Mouse (Mus musculus) limb, embryonic 14.5 days (tissue): Measurements from ENCODE around the gene Nod1. TPM values are rescaled to one million over a fixed set of nuclear protein-coding genes. Genes with fewer than 3 reads are reported as not detected.

Experiments
- ATAC-seq: fragments of 200-750 bp; cut with Nextera tagmentation; 2 replicates; pipeline ENCODE4 v1.8.0; 2017; ENCODE audit warnings: low read depth, moderate number of reproducible peaks, moderate TSS enrichment; ENCODE audit not compliant: low FRiP score
- DNase-seq: peaks from one replicate; pipeline ENCODE4 v3.0.0-alpha.2; 2015; ENCODE audit warnings: low spot score
- H3K27ac ChIP-seq: fragments of 300-500 bp; sonication (generic); replicated peaks from 2 replicates; pipeline ENCODE4 v1.5.1; 2014; ENCODE audit warnings: low read depth, mild to moderate bottlenecking, low read length, moderate library complexity, mixed read lengths
- H3K27me3 ChIP-seq: fragments of 300-500 bp; sonication (generic); 2 replicates; pipeline ENCODE4 v1.6.1; 2014; ENCODE audit warnings: low read length, mixed read lengths; ENCODE audit not compliant: control insufficient read depth, insufficient read depth
- H3K36me3 ChIP-seq: fragments of 300-500 bp; sonication (generic); 2 replicates; pipeline ENCODE4 v1.6.1; 2014; ENCODE audit warnings: mild to moderate bottlenecking, low read length, moderate library complexity, mixed read lengths; ENCODE audit not compliant: control insufficient read depth, insufficient read depth
- H3K4me1 ChIP-seq: fragments of 300-500 bp; sonication (generic); 2 replicates; pipeline ENCODE4 v1.6.1; 2014; ENCODE audit warnings: antibody characterized with exemption, low read length, mixed read lengths; ENCODE audit not compliant: control insufficient read depth, insufficient read depth
- H3K4me2 ChIP-seq: fragments of 300-500 bp; sonication (generic); replicated peaks from 2 replicates; pipeline ENCODE4 v1.6.1; 2014; ENCODE audit warnings: low read depth, mild to moderate bottlenecking, low read length, moderate library complexity; ENCODE audit not compliant: severe bottlenecking
- H3K4me3 ChIP-seq: fragments of 300-500 bp; sonication (generic); replicated peaks from 2 replicates; pipeline ENCODE4 v1.5.1; 2014; ENCODE audit warnings: low read length
- H3K9ac ChIP-seq: fragments of 300-500 bp; sonication (generic); 2 replicates; pipeline ENCODE4 v1.6.1; 2014; ENCODE audit warnings: mild to moderate bottlenecking, low read depth, low read length, moderate library complexity; ENCODE audit not compliant: severe bottlenecking
- H3K9me3 ChIP-seq: fragments of 300-500 bp; sonication (generic); 2 replicates; pipeline ENCODE4 v1.6.1; 2016; ENCODE audit warnings: low read length; ENCODE audit not compliant: control insufficient read depth
- POLR2A ChIP-seq: fragments of 200-500 bp; IDR thresholded peaks from 2 replicates; pipeline ENCODE4 v1.8.0; 2012; ENCODE audit warnings: inconsistent platforms, mild to moderate bottlenecking, moderate library complexity, borderline replicate concordance; ENCODE audit not compliant: insufficient read depth, insufficient read length; ENCODE audit errors: extremely low read depth
- WGBS: fragments of 180-500 bp; shearing (Covaris S2); extraction: QIAGEN DNeasy Blood & Tissue Kit; methylation state at CpG from one replicate; pipeline ENCODE4 v1.1.7; 2014; 5-methylcytosine and 5-hydroxymethylcytosine counted together
- polyA plus RNA-seq, 2 experiments: library from polyadenylated mRNA; depleted of rRNA in 1 of 2; stranded (reverse) in 1 of 2; unstranded in 1 of 2; fragments of >200 nt; fragmentation: Nextera tagmentation in 1 of 2; extraction: Ambion mirVana in 1 of 2; gene quantifications; 2 replicates each; pipeline versions ENCODE4 v1.2.1 to v1.2.3; 2012 to 2014

Nod1 gene
- polyA plus RNA-seq, 2 experiments, result 7.4 to 13.1 TPM

DNA sequence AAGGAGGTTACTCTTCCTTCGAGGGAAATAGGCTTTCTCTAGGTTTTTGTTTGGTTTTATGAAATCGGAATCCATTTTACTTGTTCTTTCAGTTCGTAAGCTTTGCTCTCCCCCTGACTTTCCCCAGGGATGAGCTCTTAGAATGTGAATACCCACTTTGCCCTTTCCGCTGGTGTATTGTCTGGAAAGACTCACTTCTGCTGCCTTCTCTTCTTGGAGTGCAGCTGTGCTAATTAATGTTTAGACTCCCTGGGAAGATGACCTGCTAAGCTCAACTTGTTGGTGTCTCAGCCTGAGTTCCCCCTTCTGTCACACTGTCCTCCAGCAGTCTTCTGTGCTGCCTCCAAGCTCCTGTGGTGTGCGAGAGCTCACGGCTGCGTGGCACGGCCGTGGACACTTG lies 82.2 kb downstream of the Nod1 start:
- Histone ChIP-seq H3K36me3 (no peaks in the 10 kb centered on the region; the same call in 1 of the 2 replicates), H3K4me3 (no peak overlapping the region), H3K27me3 (no peaks in the 10 kb centered on the region), H3K9me3 (no peaks in the 10 kb centered on the region), H3K27ac (no peak overlapping the region), H3K9ac (no peak overlapping the region), H3K4me1 (0 out of 2 replicates have a peak, but pooled peaks cover 4% of the 10 kb centered on the region), H3K4me2 (no peak overlapping the region)
- TF ChIP-seq POLR2A, result no peak
- DNase-seq (no peak), ATAC-seq (no peak)
- 91% methylated on average over 9 of the region's 9 CpGs for WGBS

- no peak for TF ChIP-seq POLR2A
- Histone ChIP-seq H3K27ac (no peak overlapping the region), H3K36me3 (no peaks in the 10 kb centered on the region), H3K27me3 (no peaks in the 10 kb centered on the region), H3K4me2 (no peak overlapping the region), H3K9me3 (no peaks in the 10 kb centered on the region), H3K9ac (no peak overlapping the region), H3K4me1 (0 out of 2 replicates have a peak, but pooled peaks cover 4% of the 10 kb centered on the region), H3K4me3 (no peak overlapping the region)
- DNase-seq (no peak), ATAC-seq (no peak)
- 64% methylated on average over 7 of the region's 7 CpGs for WGBS
These were observed 86.2 kb downstream of the Nod1 start for GRCm38 (mm10) chr6:54886195-54886594.

DNA sequence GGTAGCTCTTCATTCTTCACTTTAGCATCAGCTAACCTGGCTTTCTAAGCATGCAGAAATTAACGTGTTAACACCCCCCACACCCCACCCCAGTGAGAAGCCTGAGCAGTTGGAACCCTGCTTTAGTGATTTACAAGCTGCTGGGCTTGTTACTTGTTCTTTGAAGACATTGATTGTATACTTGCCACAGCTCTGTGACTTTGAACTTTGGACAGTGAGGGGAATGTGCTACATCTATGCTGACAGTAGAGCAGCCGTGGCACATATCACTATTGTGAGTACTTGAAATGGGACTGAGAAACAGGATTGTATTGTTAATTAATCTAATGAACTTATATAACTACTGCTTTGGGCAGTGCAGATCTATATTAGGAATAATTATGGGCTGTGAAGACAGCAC lies 89.0 kb downstream of the Nod1 start:
- TF ChIP-seq POLR2A, result no peak
- Histone ChIP-seq H3K4me2 (no peak overlapping the region), H3K4me3 (no peak overlapping the region), H3K36me3 (no peaks in the 10 kb centered on the region), H3K9me3 (no peaks in the 10 kb centered on the region), H3K27ac (no peak overlapping the region), H3K4me1 (0 out of 2 replicates have a peak, but pooled peaks cover 4% of the 10 kb centered on the region), H3K9ac (no peak overlapping the region), H3K27me3 (no peaks in the 10 kb centered on the region)
- ATAC-seq (no peak), DNase-seq (no peak)
- 43% methylated on average over 2 of the region's 2 CpGs for WGBS

DNA sequence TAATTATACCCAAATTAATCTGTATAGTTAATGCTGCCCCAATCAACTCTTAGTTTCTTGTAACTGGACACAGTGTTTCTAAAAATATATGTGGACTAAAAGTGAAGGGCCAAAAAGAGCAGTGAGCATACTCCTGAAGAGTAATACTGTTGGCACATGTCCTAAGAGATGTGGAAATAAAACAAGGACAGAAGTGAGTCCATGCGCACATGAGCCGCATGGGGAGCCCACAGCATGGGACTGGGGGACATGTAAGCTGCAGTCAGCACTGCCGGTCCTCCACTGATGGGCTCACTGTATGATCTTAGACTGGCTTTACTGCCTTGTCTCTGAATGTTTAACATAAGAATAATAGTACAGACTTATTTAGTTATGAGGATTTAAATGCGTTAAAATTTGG lies 92.3 kb downstream of the Nod1 start:
- WGBS, result 95% methylated on average over 4 of the region's 4 CpGs
- Histone ChIP-seq H3K4me3 (no peak overlapping the region), H3K4me1 (no peaks in the 10 kb centered on the region), H3K4me2 (no peak overlapping the region), H3K36me3 (no peaks in the 10 kb centered on the region), H3K27me3 (no peaks in the 10 kb centered on the region), H3K27ac (no peak overlapping the region), H3K9ac (no peak overlapping the region), H3K9me3 (no peaks in the 10 kb centered on the region)
- TF ChIP-seq POLR2A, result no peak
- DNase-seq (no peak), ATAC-seq (no peak)

DNA sequence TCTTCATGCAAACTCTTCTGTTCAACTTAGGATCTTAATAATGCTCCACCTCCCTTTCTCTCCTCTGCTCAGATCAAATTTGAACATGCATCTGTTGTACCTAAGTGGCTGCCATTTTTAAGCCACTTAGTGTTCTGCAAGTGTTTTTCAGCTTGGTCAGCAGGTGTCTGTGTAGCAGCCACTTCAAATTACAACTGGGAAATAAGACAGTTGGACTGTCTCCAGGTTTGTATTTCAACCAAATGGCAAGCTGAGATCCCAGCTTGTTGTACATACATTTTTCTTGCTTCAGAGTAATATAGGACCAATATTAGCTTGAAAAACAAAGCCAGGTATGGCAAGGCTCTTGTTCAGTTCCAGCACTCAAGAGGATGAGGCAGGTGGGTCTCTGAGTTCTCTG lies 93.9 kb downstream of the Nod1 start:
- H3K4me3 ChIP-seq, result no peak overlapping the region
- no peak overlapping the region for H3K9ac ChIP-seq
- H3K4me2 ChIP-seq, result no peak overlapping the region
- TF ChIP-seq POLR2A, result no peak
- H3K27me3 ChIP-seq, result no peaks in the 10 kb centered on the region
- no peak for DNase-seq
- H3K27ac ChIP-seq, result no peak overlapping the region
- H3K36me3 ChIP-seq, result no peaks in the 10 kb centered on the region
- no peaks in the 10 kb centered on the region; the same call in 1 of the 2 replicates for H3K4me1 ChIP-seq
- no peaks in the 10 kb centered on the region for H3K9me3 ChIP-seq
- no peak for ATAC-seq

DNA sequence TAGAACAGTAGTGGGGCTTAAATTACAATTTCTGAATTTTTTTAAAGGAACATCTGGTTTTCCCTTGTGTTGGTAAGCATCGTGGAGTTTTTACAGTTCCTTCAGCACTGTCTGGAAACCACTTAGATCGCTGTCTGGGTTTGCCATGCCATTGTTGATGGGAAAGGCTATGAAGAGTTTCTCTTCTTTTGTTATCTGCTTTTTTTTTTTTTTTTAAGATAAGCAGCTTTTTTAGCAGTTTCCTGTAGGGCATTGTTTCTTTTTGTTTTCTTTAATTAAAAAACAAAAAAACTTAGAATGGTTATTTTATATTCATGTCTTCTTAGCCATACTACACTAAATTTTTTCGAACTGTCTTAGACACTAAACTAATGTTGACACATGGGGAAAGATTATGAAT lies 94.8 kb downstream of the Nod1 start:
- 64% methylated on average over 3 of the region's 3 CpGs for WGBS
- no peak for TF ChIP-seq POLR2A
- H3K4me2 ChIP-seq, result no peak overlapping the region
- no peak overlapping the region for H3K4me3 ChIP-seq
- H3K27me3 ChIP-seq, result no peaks in the 10 kb centered on the region
- ATAC-seq (no peak), DNase-seq (no peak)
- no peaks in the 10 kb centered on the region for H3K36me3 ChIP-seq
- H3K4me1 ChIP-seq, result no peaks in the 10 kb centered on the region; the same call in 1 of the 2 replicates
- no peak overlapping the region for H3K9ac ChIP-seq
- H3K9me3 ChIP-seq, result no peaks in the 10 kb centered on the region
- H3K27ac ChIP-seq, result no peak overlapping the region
